Mouse (Mus musculus) kidney, embryonic 15.5 days (tissue): ENCODE data around the gene Grap2. TPM values are rescaled to one million over a fixed set of nuclear protein-coding genes. Genes with fewer than 3 reads are reported as not detected.

Experiments
- ATAC-seq: fragments of 200-750 bp; cut with Nextera tagmentation; replicated peaks from 2 replicates; pipeline ENCODE4 v1.8.0; 2017; ENCODE audit warnings: moderate TSS enrichment; ENCODE audit not compliant: low FRiP score
- H3K27ac ChIP-seq: fragments of 300-500 bp; sonication (generic); 2 replicates; pipeline ENCODE4 v1.5.1; 2015; ENCODE audit warnings: mild to moderate bottlenecking, inconsistent platforms
- H3K27me3 ChIP-seq: fragments of 300-500 bp; sonication (generic); 2 replicates; pipeline ENCODE4 v1.6.1; 2015; ENCODE audit warnings: inconsistent platforms
- H3K36me3 ChIP-seq: fragments of 300-500 bp; sonication (generic); 2 replicates; pipeline ENCODE4 v1.6.1; 2015; ENCODE audit warnings: inconsistent platforms
- H3K4me1 ChIP-seq: fragments of 300-500 bp; sonication (generic); 2 replicates; pipeline ENCODE4 v1.6.1; 2015; ENCODE audit warnings: inconsistent platforms
- H3K4me2 ChIP-seq: fragments of 300-500 bp; sonication (generic); 2 replicates; pipeline ENCODE4 v1.6.1; 2015; ENCODE audit warnings: moderate library complexity, mild to moderate bottlenecking, inconsistent platforms
- H3K4me3 ChIP-seq: fragments of 300-500 bp; sonication (generic); replicated peaks from 2 replicates; pipeline ENCODE4 v1.5.1; 2015; ENCODE audit warnings: mild to moderate bottlenecking, inconsistent platforms
- H3K9ac ChIP-seq: fragments of 300-500 bp; sonication (generic); 2 replicates; pipeline ENCODE4 v1.6.1; 2015; ENCODE audit warnings: mild to moderate bottlenecking, inconsistent platforms
- H3K9me3 ChIP-seq: fragments of 300-500 bp; sonication (generic); replicated peaks from 2 replicates; pipeline ENCODE4 v1.6.1; 2016; ENCODE audit warnings: inconsistent platforms
- WGBS: fragments of 180-500 bp; shearing (Covaris S2); methylation state at CpG from one replicate; pipeline ENCODE4 v1.1.7; 2015; ENCODE audit warnings: mixed read lengths; 5-methylcytosine and 5-hydroxymethylcytosine counted together
- polyA plus RNA-seq: library from polyadenylated mRNA; unstranded; fragments of >200 nt; fragmentation: Nextera tagmentation; extraction: Ambion mirVana; gene quantifications from 2 replicates; pipeline ENCODE4 v1.2.1, GENCODE M21; 2015

The Grap2 gene
- polyA plus RNA-seq, result 0.51 and 1.4 TPM in 2 replicates

GRCm38 (mm10) chr15:80572291-80572690 is at the start of gene Grap2:
TSS of gene Grap2 (plus strand) at chr15:80572594.
- no peak within 1 kb of the TSS for H3K27ac ChIP-seq
- H3K9me3 ChIP-seq, result no peaks in the 10 kb centered on the region
- no peaks in the 10 kb centered on the region for H3K36me3 ChIP-seq
- 74% methylated on average over 12 of the region's 12 CpGs for WGBS
- H3K27me3 ChIP-seq, result peaks cover 19% of the 10 kb centered on the region
- no peak within 1 kb of the TSS for H3K4me3 ChIP-seq
- H3K9ac ChIP-seq, result no peak within 1 kb of the TSS
- no peak within 1 kb of the TSS for H3K4me2 ChIP-seq
- no peak for ATAC-seq
- no peaks in the 10 kb centered on the region for H3K4me1 ChIP-seq

- Histone ChIP-seq H3K4me1 (0 out of 2 replicates have a peak, but pooled peaks cover 4% of the 10 kb centered on the region), H3K4me2 (no peak overlapping the region), H3K4me3 (no peak overlapping the region), H3K27ac (no peak overlapping the region), H3K27me3 (peaks cover 7% of the 10 kb centered on the region; the same call in 1 of the 2 replicates), H3K36me3 (no peaks in the 10 kb centered on the region), H3K9me3 (no peaks in the 10 kb centered on the region), H3K9ac (no peak overlapping the region)
- no peak for ATAC-seq
- WGBS, result 39% methylated on average over 20 of the region's 20 CpGs
Measured at GRCm38 (mm10) chr15:80529955-80530869, 42.2 kb upstream of the Grap2 start.

- Histone ChIP-seq H3K4me3 (no peak overlapping the region), H3K9ac (no peak overlapping the region), H3K4me2 (no peak overlapping the region), H3K4me1 (0 out of 2 replicates have a peak, but pooled peaks cover 4% of the 10 kb centered on the region), H3K27me3 (peaks cover 7% of the 10 kb centered on the region; the same call in 1 of the 2 replicates), H3K27ac (no peak overlapping the region), H3K36me3 (no peaks in the 10 kb centered on the region), H3K9me3 (no peaks in the 10 kb centered on the region)
- WGBS, result 75% methylated on average over 9 of the region's 9 CpGs
- ATAC-seq, result no peak
Measured at GRCm38 (mm10) chr15:80531026-80531425, 41.4 kb upstream of the Grap2 start.

- peaks cover 5% of the 10 kb centered on the region; the same call in 1 of the 2 replicates for H3K27me3 ChIP-seq
- ATAC-seq, result peak; percentile 70; the same call in 1 of the 2 replicates
- no peaks in the 10 kb centered on the region for H3K36me3 ChIP-seq
- H3K9ac ChIP-seq, result no peak overlapping the region
- 79% methylated on average over 8 of the region's 8 CpGs for WGBS
- 0 out of 2 replicates have a peak, but pooled peaks cover 4% of the 10 kb centered on the region for H3K4me1 ChIP-seq
- no peak overlapping the region for H3K27ac ChIP-seq
- no peaks in the 10 kb centered on the region for H3K9me3 ChIP-seq
- H3K4me2 ChIP-seq, result no peak overlapping the region
- no peak overlapping the region for H3K4me3 ChIP-seq
Measured at GRCm38 (mm10) chr15:80532281-80533072, 39.9 kb upstream of the Grap2 start.

GRCm38 (mm10) chr15:80533274-80533673 is 39.1 kb upstream of the Grap2 start:
- ATAC-seq, result no peak
- Histone ChIP-seq H3K9me3 (no peaks in the 10 kb centered on the region), H3K27me3 (peaks cover 5% of the 10 kb centered on the region; the same call in 1 of the 2 replicates), H3K4me3 (no peak overlapping the region), H3K27ac (no peak overlapping the region), H3K9ac (no peak overlapping the region), H3K4me2 (no peak overlapping the region), H3K4me1 (0 out of 2 replicates have a peak, but pooled peaks cover 4% of the 10 kb centered on the region), H3K36me3 (no peaks in the 10 kb centered on the region)
- 53% methylated on average over 6 of the region's 6 CpGs for WGBS

- Histone ChIP-seq H3K4me2 (no peak overlapping the region), H3K27ac (no peak overlapping the region), H3K9ac (no peak overlapping the region), H3K9me3 (no peaks in the 10 kb centered on the region), H3K4me1 (0 out of 2 replicates have a peak, but pooled peaks cover 4% of the 10 kb centered on the region), H3K4me3 (no peak overlapping the region), H3K36me3 (no peaks in the 10 kb centered on the region), H3K27me3 (no peaks in the 10 kb centered on the region)
- 72% methylated on average over 2 of the region's 2 CpGs for WGBS
- ATAC-seq, result no peak
Measured at GRCm38 (mm10) chr15:80536051-80536450, 36.3 kb upstream of the Grap2 start.

- Histone ChIP-seq H3K9ac (no peak overlapping the region), H3K36me3 (no peaks in the 10 kb centered on the region), H3K4me1 (0 out of 2 replicates have a peak, but pooled peaks cover 4% of the 10 kb centered on the region), H3K27me3 (no peaks in the 10 kb centered on the region), H3K27ac (no peak overlapping the region), H3K4me3 (no peak overlapping the region), H3K4me2 (no peak overlapping the region), H3K9me3 (no peaks in the 10 kb centered on the region)
- WGBS, result 85% methylated on average over 2 of the region's 2 CpGs
- ATAC-seq, result no peak
Measured at GRCm38 (mm10) chr15:80538075-80538474, 34.3 kb upstream of the Grap2 start.

- H3K4me3 ChIP-seq, result no peak overlapping the region
- no peaks in the 10 kb centered on the region for H3K36me3 ChIP-seq
- WGBS, result 80% methylated on average over 7 of the region's 7 CpGs
- H3K9me3 ChIP-seq, result no peaks in the 10 kb centered on the region
- no peaks in the 10 kb centered on the region for H3K27me3 ChIP-seq
- no peak overlapping the region for H3K9ac ChIP-seq
- H3K27ac ChIP-seq, result no peak overlapping the region
- no peak for ATAC-seq
- H3K4me1 ChIP-seq, result no peaks in the 10 kb centered on the region
- H3K4me2 ChIP-seq, result no peak overlapping the region
Measured at GRCm38 (mm10) chr15:80538671-80539340, 33.6 kb upstream of the Grap2 start.

- Histone ChIP-seq H3K36me3 (no peaks in the 10 kb centered on the region), H3K4me1 (no peaks in the 10 kb centered on the region), H3K27ac (no peak overlapping the region), H3K4me3 (no peak overlapping the region), H3K9ac (no peak overlapping the region), H3K27me3 (no peaks in the 10 kb centered on the region), H3K4me2 (no peak overlapping the region), H3K9me3 (no peaks in the 10 kb centered on the region)
- no peak for ATAC-seq
- WGBS, result 58% methylated on average over 3 of the region's 3 CpGs
Measured at GRCm38 (mm10) chr15:80544115-80544514, 28.3 kb upstream of the Grap2 start.

- WGBS, result 54% methylated on average over 6 of the region's 6 CpGs
Measured at GRCm38 (mm10) chr15:80545430-80545829, 27.0 kb upstream of the Grap2 start.

More at GRCm38 (mm10) chr15:80545430-80545829, 27.0 kb upstream of the Grap2 start:
- Histone ChIP-seq H3K4me2 (no peak overlapping the region), H3K36me3 (no peaks in the 10 kb centered on the region), H3K9me3 (no peaks in the 10 kb centered on the region), H3K4me1 (no peaks in the 10 kb centered on the region), H3K27me3 (no peaks in the 10 kb centered on the region), H3K27ac (no peak overlapping the region), H3K4me3 (no peak overlapping the region), H3K9ac (no peak overlapping the region)
- ATAC-seq, result no peak
